18 mouse cellular contexts compared by ENCODE assay signal in genomic region chr8:31714077-31714458, GRCm38 (mm10).
DNase-seq lines count a peak whose midpoint lies in the region; ATAC-seq and TF ChIP-seq lines count a peak whose summit lies in the region.
"Had no signal": no experiment of that assay in that cellular context is flagged by ENCODE, and none has a peak within 500 bp of the region (broad histone marks: within the 10 kb centered on the region; RNA-seq: fewer than 3 reads in every experiment).

No protein-coding gene starts in this region.

- no peaks in the 10 kb centered on the region for H3K9me3 ChIP-seq in forebrain, embryonic 13.5 days (replicated peaks)
- H3K9me3 ChIP-seq in forebrain, embryonic 11.5 days (ENCODE audit: control insufficient read depth, low read length), result no peaks in the 10 kb centered on the region
- H3K9me3 ChIP-seq in hindbrain, postnatal 0 days (ENCODE audit: low read length), result no peaks in the 10 kb centered on the region
- no peaks in the 10 kb centered on the region for H3K9me3 ChIP-seq in hindbrain, embryonic 14.5 days (ENCODE audit: control insufficient read depth, low read length)
- no peaks in the 10 kb centered on the region for H3K9me3 ChIP-seq in liver, embryonic 12.5 days (replicated peaks)
- H3K9me3 ChIP-seq: embryonic facial prominence, embryonic 10.5 days; heart, embryonic 13.5 days had no signal

- no peak for DNase-seq in forebrain, embryonic 11.5 days (ENCODE audit: low spot score)
- no peak for DNase-seq in hindbrain, postnatal 0 days (ENCODE audit: low spot score)
- no peak for DNase-seq in hindbrain, embryonic 14.5 days (ENCODE audit: low spot score)
- peak; percentile 14 for DNase-seq in brain, embryonic 18.5 days (ENCODE audit: low read depth, low spot score)
- no peak for DNase-seq in ovary, postnatal 14 days (ENCODE audit: low spot score)
- DNase-seq: B cell, adult 2 months; cerebellum, adult 2 months; gastrocnemius, postnatal 36 days; heart, adult 11 months; heart, postnatal 36 days; kidney, adult 11 months had no signal

- WGBS in forebrain, embryonic 13.5 days, result 55% methylated on average over 2 of the region's 2 CpGs
- WGBS in forebrain, embryonic 11.5 days, result 82% methylated on average over 2 of the region's 2 CpGs
- WGBS in hindbrain, postnatal 0 days, result 35% methylated on average over 2 of the region's 2 CpGs
- WGBS in hindbrain, embryonic 14.5 days, result 48% methylated on average over 2 of the region's 2 CpGs
- 72% methylated on average over 2 of the region's 2 CpGs for WGBS in liver, embryonic 12.5 days (ENCODE audit: insufficient replicate concordance)

- H3K4me1 ChIP-seq in forebrain, embryonic 13.5 days, result no peaks in the 10 kb centered on the region
- H3K4me1 ChIP-seq in forebrain, embryonic 11.5 days (replicated peaks; ENCODE audit: control insufficient read depth, insufficient read depth, low read length), result no peaks in the 10 kb centered on the region
- H3K4me1 ChIP-seq in hindbrain, postnatal 0 days (ENCODE audit: insufficient read depth, low read length), result no peaks in the 10 kb centered on the region
- H3K4me1 ChIP-seq in hindbrain, embryonic 14.5 days (replicated peaks; ENCODE audit: control insufficient read depth, insufficient read depth, low read length), result no peaks in the 10 kb centered on the region
- peaks cover 13% of the 10 kb centered on the region for H3K4me1 ChIP-seq in liver, embryonic 12.5 days
- H3K4me1 ChIP-seq: embryonic facial prominence, embryonic 10.5 days had no signal

- ATAC-seq in forebrain, embryonic 13.5 days, result peak; percentile 58; the same call in 1 of the 2 replicates
- ATAC-seq in forebrain, embryonic 11.5 days (replicated peaks; ENCODE audit: low FRiP score), result no peak
- no peak for ATAC-seq in hindbrain, postnatal 0 days
- no peak for ATAC-seq in hindbrain, embryonic 14.5 days (ENCODE audit: low FRiP score)
- no peak for ATAC-seq in liver, embryonic 12.5 days
- ATAC-seq: CD4-positive, CD25-positive, alpha-beta regulatory T cell, adult 4 months; hindbrain, embryonic 16.5 days had no signal

- H3K4me2 ChIP-seq in forebrain, embryonic 13.5 days, result no peak overlapping the region
- H3K4me2 ChIP-seq in forebrain, embryonic 11.5 days (ENCODE audit: low read depth, low read length, severe bottlenecking), result no peak overlapping the region
- H3K4me2 ChIP-seq in hindbrain, postnatal 0 days (ENCODE audit: low read depth, low read length), result no peak overlapping the region
- H3K4me2 ChIP-seq in hindbrain, embryonic 14.5 days (replicated peaks), result no peak overlapping the region
- no peak overlapping the region for H3K4me2 ChIP-seq in liver, embryonic 12.5 days
- H3K4me2 ChIP-seq: heart, embryonic 13.5 days had no signal

- no peak overlapping the region for H3K4me3 ChIP-seq in forebrain, embryonic 13.5 days
- no peak overlapping the region for H3K4me3 ChIP-seq in forebrain, embryonic 11.5 days (ENCODE audit: low read depth, low read length)
- H3K4me3 ChIP-seq in hindbrain, postnatal 0 days (ENCODE audit: low read length), result no peak overlapping the region
- no peak overlapping the region for H3K4me3 ChIP-seq in hindbrain, embryonic 14.5 days (replicated peaks; ENCODE audit: low read length)
- no peak overlapping the region for H3K4me3 ChIP-seq in liver, embryonic 12.5 days
- H3K4me3 ChIP-seq: embryonic facial prominence, embryonic 10.5 days; heart, embryonic 13.5 days had no signal

- no peak for TF ChIP-seq CTCF in hindbrain, postnatal 0 days (IDR thresholded peaks at IDR 0.05; ENCODE audit: low read depth)

- peak overlapping the region; percentile 48; the same call in 1 of the 2 replicates for H3K27ac ChIP-seq in forebrain, embryonic 13.5 days
- H3K27ac ChIP-seq in forebrain, embryonic 11.5 days (ENCODE audit: low read depth, low read length), result no peak overlapping the region
- 0 out of 2 replicates have a peak overlapping the region, but pooled peaks have one; percentile 36 for H3K27ac ChIP-seq in hindbrain, postnatal 0 days
- H3K27ac ChIP-seq in hindbrain, embryonic 14.5 days, result no peak overlapping the region
- no peak overlapping the region for H3K27ac ChIP-seq in liver, embryonic 12.5 days
- H3K27ac ChIP-seq: embryonic facial prominence, embryonic 10.5 days; heart, embryonic 13.5 days had no signal

- H3K9ac ChIP-seq in forebrain, embryonic 13.5 days, result no peak overlapping the region
- H3K9ac ChIP-seq in forebrain, embryonic 11.5 days (ENCODE audit: low read length), result no peak overlapping the region
- no peak overlapping the region for H3K9ac ChIP-seq in hindbrain, postnatal 0 days (replicated peaks; ENCODE audit: low read length)
- no peak overlapping the region for H3K9ac ChIP-seq in hindbrain, embryonic 14.5 days
- no peak overlapping the region for H3K9ac ChIP-seq in liver, embryonic 12.5 days
- H3K9ac ChIP-seq: heart, embryonic 13.5 days had no signal

- no peaks in the 10 kb centered on the region for H3K36me3 ChIP-seq in forebrain, embryonic 13.5 days (ENCODE audit: poor library complexity, severe bottlenecking)
- no peaks in the 10 kb centered on the region for H3K36me3 ChIP-seq in forebrain, embryonic 11.5 days (ENCODE audit: control insufficient read depth, insufficient read depth, low read length)
- H3K36me3 ChIP-seq in hindbrain, postnatal 0 days (ENCODE audit: insufficient read depth, low read length), result no peaks in the 10 kb centered on the region
- H3K36me3 ChIP-seq in hindbrain, embryonic 14.5 days (replicated peaks; ENCODE audit: control insufficient read depth, insufficient read depth), result no peaks in the 10 kb centered on the region
- H3K36me3 ChIP-seq in liver, embryonic 12.5 days, result no peaks in the 10 kb centered on the region
- H3K36me3 ChIP-seq: embryonic facial prominence, embryonic 10.5 days; G1E; heart, embryonic 13.5 days had no signal

- H3K27me3 ChIP-seq in forebrain, embryonic 13.5 days, result no peaks in the 10 kb centered on the region
- H3K27me3 ChIP-seq in forebrain, embryonic 11.5 days (ENCODE audit: control insufficient read depth, insufficient read depth, low read length), result no peaks in the 10 kb centered on the region
- no peaks in the 10 kb centered on the region for H3K27me3 ChIP-seq in hindbrain, postnatal 0 days (ENCODE audit: insufficient read depth, low read length)
- H3K27me3 ChIP-seq in hindbrain, embryonic 14.5 days (ENCODE audit: control insufficient read depth, insufficient read depth, low read length), result no peaks in the 10 kb centered on the region
- H3K27me3 ChIP-seq in liver, embryonic 12.5 days (replicated peaks), result no peaks in the 10 kb centered on the region
- H3K27me3 ChIP-seq: heart, embryonic 13.5 days had no signal

Comparison
In these comparisons a context has a peak if more than half of its experiments do, and no peak if none do; other contexts are left out.
1. H3K27ac ChIP-seq: peak in forebrain, embryonic 13.5 days (single experiment) and hindbrain, postnatal 0 days (single experiment); none in forebrain, embryonic 11.5 days (single experiment), hindbrain, embryonic 14.5 days (single experiment) and liver, embryonic 12.5 days (single experiment).